Comparison of ENCODE assay signal across 23 mouse cellular contexts in the genomic region with DNA sequence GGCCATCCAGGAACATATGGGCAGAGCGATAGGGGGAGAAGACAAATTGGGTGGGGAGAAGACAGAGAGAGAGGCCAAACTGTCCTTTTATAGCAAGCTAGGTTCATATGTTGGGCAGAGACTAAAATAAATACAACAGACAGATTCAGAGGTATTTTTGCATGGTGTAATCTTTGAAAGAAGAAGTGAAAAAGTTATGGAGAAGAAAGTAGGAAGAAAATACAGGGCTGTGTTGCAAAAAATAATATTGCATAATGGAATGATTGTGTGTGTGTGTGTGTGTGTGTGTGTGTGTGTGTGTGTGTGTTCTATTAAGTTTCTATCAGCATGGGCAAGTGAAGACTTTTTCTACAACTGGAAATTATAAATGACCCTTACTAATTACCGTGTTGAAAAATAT. TPM values are rescaled to one million over a fixed set of nuclear protein-coding genes. Genes with fewer than 3 reads are reported as not detected.
"Had no signal": no experiment of that assay in that cellular context is flagged by ENCODE, and none has a peak within 500 bp of the region (broad histone marks: within the 10 kb centered on the region; RNA-seq: fewer than 3 reads in every experiment).

No protein-coding gene starts in this region.

- H3K27me3 ChIP-seq: midbrain, embryonic 13.5 days; midbrain, embryonic 15.5 days; neural tube, embryonic 13.5 days; neural tube, embryonic 15.5 days; stomach, embryonic 15.5 days had no signal

- H3K9me3 ChIP-seq: midbrain, embryonic 10.5 days; midbrain, embryonic 13.5 days; midbrain, embryonic 15.5 days; neural tube, embryonic 13.5 days; neural tube, embryonic 15.5 days; stomach, embryonic 15.5 days had no signal

- H3K4me1 ChIP-seq: midbrain, embryonic 10.5 days; midbrain, embryonic 13.5 days; neural tube, embryonic 13.5 days; stomach, embryonic 15.5 days had no signal

- H3K4me2 ChIP-seq: lung, embryonic 14.5 days; midbrain, embryonic 13.5 days; midbrain, embryonic 15.5 days; neural tube, embryonic 13.5 days; neural tube, embryonic 15.5 days; stomach, embryonic 15.5 days had no signal

- H3K27ac ChIP-seq: liver, embryonic 14.5 days; midbrain, embryonic 10.5 days; midbrain, embryonic 13.5 days; midbrain, embryonic 15.5 days; neural tube, embryonic 13.5 days; neural tube, embryonic 15.5 days; stomach, embryonic 15.5 days; stomach, postnatal 0 days had no signal

- ATAC-seq: midbrain, embryonic 13.5 days; midbrain, embryonic 15.5 days had no signal

- DNase-seq: lung, adult 18-20 months; lung, embryonic 14.5 days; lung, postnatal 10 days; lung, postnatal 4 days; right cerebral cortex, postnatal 14 days; thymus, adult 2 months; thymus, postnatal 36 days had no signal

- H3K9ac ChIP-seq: liver, embryonic 14.5 days; lung, embryonic 14.5 days; midbrain, embryonic 13.5 days; midbrain, embryonic 15.5 days; neural tube, embryonic 13.5 days; neural tube, embryonic 15.5 days; stomach, embryonic 15.5 days had no signal

- H3K4me3 ChIP-seq: midbrain, embryonic 10.5 days; midbrain, embryonic 13.5 days; midbrain, embryonic 15.5 days; myocyte; neural tube, embryonic 13.5 days; neural tube, embryonic 15.5 days; stomach, embryonic 15.5 days had no signal

- H3K36me3 ChIP-seq: midbrain, embryonic 10.5 days; midbrain, embryonic 13.5 days; midbrain, embryonic 15.5 days; neural tube, embryonic 13.5 days; neural tube, embryonic 15.5 days; stomach, embryonic 15.5 days had no signal

RNA-seq across cellular contexts. Expression of a gene that starts 7.9 kb away (rescaled TPM):
- total RNA-seq: megakaryocyte-erythroid progenitor cell, adult 5-6 weeks; midbrain, postnatal 0 days had no signal
- polyA plus RNA-seq: liver, embryonic 14.5 days; liver, embryonic 16.5 days; lung, embryonic 14.5 days; lung, embryonic 16.5 days; midbrain, embryonic 10.5 days; midbrain, embryonic 13.5 days; midbrain, embryonic 15.5 days; midbrain, postnatal 0 days; myocyte; neural tube, embryonic 11.5 days; neural tube, embryonic 13.5 days; neural tube, embryonic 15.5 days; spleen, adult 2 months; stomach, embryonic 15.5 days; stomach, postnatal 0 days; testis, adult 2 months; thymus, adult 2 months had no signal

RNA-seq across cellular contexts. Expression of a gene that starts 15.8 kb away (rescaled TPM):
- total RNA-seq: megakaryocyte-erythroid progenitor cell, adult 5-6 weeks; midbrain, postnatal 0 days had no signal
- polyA plus RNA-seq: liver, embryonic 14.5 days; liver, embryonic 16.5 days; lung, embryonic 14.5 days; lung, embryonic 16.5 days; midbrain, embryonic 10.5 days; midbrain, embryonic 13.5 days; midbrain, embryonic 15.5 days; midbrain, postnatal 0 days; myocyte; neural tube, embryonic 11.5 days; neural tube, embryonic 13.5 days; neural tube, embryonic 15.5 days; spleen, adult 2 months; stomach, embryonic 15.5 days; stomach, postnatal 0 days; thymus, adult 2 months had no signal

RNA-seq across cellular contexts. Expression of a gene that starts 18.6 kb away (rescaled TPM):
- total RNA-seq: megakaryocyte-erythroid progenitor cell, adult 5-6 weeks; midbrain, postnatal 0 days had no signal
- polyA plus RNA-seq: liver, embryonic 14.5 days; liver, embryonic 16.5 days; lung, embryonic 14.5 days; lung, embryonic 16.5 days; midbrain, embryonic 10.5 days; midbrain, embryonic 13.5 days; midbrain, embryonic 15.5 days; midbrain, postnatal 0 days; myocyte; neural tube, embryonic 11.5 days; neural tube, embryonic 13.5 days; neural tube, embryonic 15.5 days; spleen, adult 2 months; stomach, embryonic 15.5 days; stomach, postnatal 0 days; testis, adult 2 months; thymus, adult 2 months had no signal

RNA-seq across cellular contexts. Expression of a gene that starts 24.9 kb away (rescaled TPM):
- total RNA-seq: megakaryocyte-erythroid progenitor cell, adult 5-6 weeks had no signal
- polyA plus RNA-seq: spleen, adult 2 months had no signal

RNA-seq across cellular contexts. Expression of a gene that starts 37.9 kb away (rescaled TPM):
- total RNA-seq: megakaryocyte-erythroid progenitor cell, adult 5-6 weeks; midbrain, postnatal 0 days had no signal
- polyA plus RNA-seq: liver, embryonic 14.5 days; liver, embryonic 16.5 days; lung, embryonic 14.5 days; lung, embryonic 16.5 days; midbrain, embryonic 10.5 days; midbrain, embryonic 13.5 days; midbrain, embryonic 15.5 days; midbrain, postnatal 0 days; myocyte; neural tube, embryonic 11.5 days; neural tube, embryonic 13.5 days; neural tube, embryonic 15.5 days; spleen, adult 2 months; stomach, embryonic 15.5 days; stomach, postnatal 0 days; testis, adult 2 months; thymus, adult 2 months had no signal
